In the genomic region with DNA sequence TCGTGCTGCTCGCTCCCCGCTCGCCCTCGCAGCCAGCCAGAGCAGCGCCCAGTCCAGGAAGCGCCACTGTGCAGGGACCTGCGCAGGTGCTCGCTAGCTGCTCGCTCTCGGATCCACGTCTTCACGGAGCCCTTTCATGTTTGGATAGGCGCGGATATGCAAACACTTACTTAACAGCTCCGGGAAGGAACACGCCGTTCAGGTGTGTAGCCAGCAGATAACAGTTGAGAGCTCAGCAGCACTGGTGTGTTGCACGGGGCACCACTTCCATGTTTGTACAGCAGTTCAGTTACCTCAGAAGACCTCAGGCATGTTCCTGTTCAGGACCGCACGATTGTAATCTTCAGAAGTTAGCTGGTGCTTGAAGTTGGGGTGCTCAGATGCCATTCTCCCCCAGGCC, we compare ENCODE assay signal across 10 mouse cellular contexts. TPM values are rescaled to one million over a fixed set of nuclear protein-coding genes. Genes with fewer than 3 reads are reported as not detected.
DNase-seq lines count a peak whose midpoint lies in the region; ATAC-seq lines count a peak whose summit lies in the region.
"Had no signal": no experiment of that assay in that cellular context is flagged by ENCODE, and none has a peak within 500 bp of the region (broad histone marks: within the 10 kb centered on the region; RNA-seq: fewer than 3 reads in every experiment).

No protein-coding gene starts in this region.

- DNase-seq in liver, embryonic 11.5 days (ENCODE audit: low spot score): no peak
- no peak for DNase-seq in intestine, embryonic 14.5 days (ENCODE audit: low spot score)
- no peak for DNase-seq in gastrocnemius, postnatal 10 days
- DNase-seq in midbrain, embryonic 14.5 days: no peak
- DNase-seq in cerebellum, postnatal 4 days (ENCODE audit: low spot score in 2 of 2): no peak
- DNase-seq in urinary bladder, postnatal 10 days (ENCODE audit: low spot score): no peak
- DNase-seq: cerebellum, adult 9-10 months had no signal

- ATAC-seq in liver, embryonic 12.5 days: peak; percentile 53
- no peak; the same call in 1 of the 2 replicates for ATAC-seq in liver, embryonic 11.5 days (replicated peaks; ENCODE audit: low FRiP score)
- ATAC-seq in intestine, embryonic 14.5 days (replicated peaks; ENCODE audit: low FRiP score, low TSS enrichment, low read depth): peak; percentile 73
- ATAC-seq in megakaryocyte, adult 5-6 weeks (ENCODE audit: poor library complexity, severe bottlenecking): peak; percentile 48
- no peak for ATAC-seq in midbrain, embryonic 14.5 days (ENCODE audit: low FRiP score, low TSS enrichment)
- ATAC-seq: midbrain, embryonic 13.5 days had no signal

- H3K27ac ChIP-seq in liver, embryonic 12.5 days: no peak overlapping the region
- H3K27ac ChIP-seq in liver, embryonic 11.5 days (ENCODE audit: low read depth, low read length): no peak overlapping the region
- H3K27ac ChIP-seq in intestine, embryonic 14.5 days (ENCODE audit: low read depth): no peak overlapping the region
- H3K27ac ChIP-seq in midbrain, embryonic 14.5 days (replicated peaks; ENCODE audit: low read depth, low read length): no peak overlapping the region
- H3K27ac ChIP-seq: midbrain, embryonic 13.5 days had no signal

- 74% methylated on average over 21 of the region's 21 CpGs for WGBS in liver, embryonic 12.5 days (ENCODE audit: insufficient replicate concordance)
- WGBS in liver, embryonic 11.5 days: 85% methylated on average over 21 of the region's 21 CpGs
- WGBS in intestine, embryonic 14.5 days: 78% methylated on average over 21 of the region's 21 CpGs
- 95% methylated on average over 21 of the region's 21 CpGs for WGBS in midbrain, embryonic 14.5 days

- no peak overlapping the region for H3K9ac ChIP-seq in liver, embryonic 12.5 days
- H3K9ac ChIP-seq in liver, embryonic 11.5 days (ENCODE audit: low read depth, low read length): no peak overlapping the region
- no peak overlapping the region for H3K9ac ChIP-seq in intestine, embryonic 14.5 days (ENCODE audit: low read length)
- H3K9ac ChIP-seq in midbrain, embryonic 14.5 days (replicated peaks; ENCODE audit: low read length): no peak overlapping the region
- H3K9ac ChIP-seq: midbrain, embryonic 13.5 days had no signal

- peaks cover 95% of the 10 kb centered on the region for H3K36me3 ChIP-seq in liver, embryonic 12.5 days
- H3K36me3 ChIP-seq in liver, embryonic 11.5 days (ENCODE audit: control insufficient read depth, insufficient read depth, low read length): peaks cover 27% of the 10 kb centered on the region
- peaks cover 64% of the 10 kb centered on the region for H3K36me3 ChIP-seq in intestine, embryonic 14.5 days (ENCODE audit: control insufficient read depth, insufficient read depth, low read length)
- peaks cover 71% of the 10 kb centered on the region for H3K36me3 ChIP-seq in midbrain, embryonic 14.5 days (ENCODE audit: control insufficient read depth, insufficient read depth, low read length)

- peaks cover 23% of the 10 kb centered on the region for H3K4me1 ChIP-seq in liver, embryonic 12.5 days
- peaks cover 3% of the 10 kb centered on the region for H3K4me1 ChIP-seq in liver, embryonic 11.5 days (replicated peaks; ENCODE audit: control insufficient read depth, insufficient read depth, low read length)
- H3K4me1 ChIP-seq in intestine, embryonic 14.5 days (replicated peaks; ENCODE audit: control insufficient read depth, insufficient read depth, low read length): 0 out of 2 replicates have a peak, but pooled peaks cover 3% of the 10 kb centered on the region
- no peaks in the 10 kb centered on the region for H3K4me1 ChIP-seq in midbrain, embryonic 14.5 days (ENCODE audit: control insufficient read depth, insufficient read depth, low read length)
- H3K4me1 ChIP-seq: midbrain, embryonic 13.5 days had no signal

- H3K9me3 ChIP-seq in liver, embryonic 12.5 days (replicated peaks): no peaks in the 10 kb centered on the region
- no peaks in the 10 kb centered on the region for H3K9me3 ChIP-seq in liver, embryonic 11.5 days (ENCODE audit: control insufficient read depth, low read length)
- no peaks in the 10 kb centered on the region for H3K9me3 ChIP-seq in intestine, embryonic 14.5 days (ENCODE audit: control insufficient read depth, low read length)
- no peaks in the 10 kb centered on the region for H3K9me3 ChIP-seq in midbrain, embryonic 14.5 days (ENCODE audit: control insufficient read depth, low read length)
- H3K9me3 ChIP-seq: midbrain, embryonic 13.5 days had no signal

- H3K4me2 ChIP-seq in liver, embryonic 12.5 days: no peak overlapping the region
- no peak overlapping the region for H3K4me2 ChIP-seq in liver, embryonic 11.5 days
- no peak overlapping the region for H3K4me2 ChIP-seq in intestine, embryonic 14.5 days (ENCODE audit: low read length)
- H3K4me2 ChIP-seq in midbrain, embryonic 14.5 days (ENCODE audit: low read length): no peak overlapping the region
- H3K4me2 ChIP-seq: midbrain, embryonic 13.5 days had no signal

- H3K27me3 ChIP-seq in liver, embryonic 12.5 days (replicated peaks): no peaks in the 10 kb centered on the region
- no peaks in the 10 kb centered on the region for H3K27me3 ChIP-seq in liver, embryonic 11.5 days (replicated peaks; ENCODE audit: control insufficient read depth, insufficient read depth, low read length)
- H3K27me3 ChIP-seq in intestine, embryonic 14.5 days (replicated peaks; ENCODE audit: control insufficient read depth, insufficient read depth, low read length): no peaks in the 10 kb centered on the region
- no peaks in the 10 kb centered on the region for H3K27me3 ChIP-seq in midbrain, embryonic 14.5 days (ENCODE audit: control insufficient read depth, insufficient read depth, low read length)
- H3K27me3 ChIP-seq: midbrain, embryonic 13.5 days had no signal

- H3K4me3 ChIP-seq in liver, embryonic 12.5 days: no peak overlapping the region
- no peak overlapping the region for H3K4me3 ChIP-seq in liver, embryonic 11.5 days (ENCODE audit: low read depth, low read length)
- no peak overlapping the region for H3K4me3 ChIP-seq in intestine, embryonic 14.5 days (ENCODE audit: low read depth, low read length)
- H3K4me3 ChIP-seq in midbrain, embryonic 14.5 days (replicated peaks; ENCODE audit: low read depth, low read length): no peak overlapping the region
- H3K4me3 ChIP-seq: midbrain, embryonic 13.5 days had no signal

RNA-seq across cellular contexts. Expression of a gene that starts 27.2 kb away (rescaled TPM):
- polyA plus RNA-seq in liver, embryonic 12.5 days (2016; fragmentation: Nextera tagmentation; extraction: Ambion mirVana): 8.8 and 10.6 TPM in 2 replicates
- 10.6 and 11.1 TPM in 2 replicates for polyA plus RNA-seq in liver, embryonic 11.5 days (2014; fragmentation: Nextera tagmentation; extraction: Ambion mirVana)
- polyA plus RNA-seq in intestine, embryonic 14.5 days (2014; fragmentation: Nextera tagmentation; extraction: Ambion mirVana): 13.6 and 14.5 TPM in 2 replicates
- total RNA-seq in megakaryocyte, adult 5-6 weeks (2015): 52.2 and 53.5 TPM in 2 replicates
- 90.8 and 98.4 TPM in 2 replicates for total RNA-seq in megakaryocyte, adult 5-6 weeks (2017)
- 10 to 100 TPM; 13.7 to 17.8 TPM for total RNA-seq in gastrocnemius, postnatal 10 days (2021)
- polyA plus RNA-seq in midbrain, embryonic 14.5 days (2014; fragmentation: Nextera tagmentation; extraction: Ambion mirVana): 16.2 and 20.3 TPM in 2 replicates

Comparison
In these comparisons a context has a peak if more than half of its experiments do, and no peak if none do; other contexts are left out.
1. ATAC-seq: peak in liver, embryonic 12.5 days (single experiment), intestine, embryonic 14.5 days (single experiment) and megakaryocyte, adult 5-6 weeks (single experiment); none in liver, embryonic 11.5 days (single experiment) and midbrain, embryonic 14.5 days (single experiment).